Mouse (Mus musculus) kidney, postnatal 0 days (tissue): ENCODE data around the gene Fgr. TPM values are rescaled to one million over a fixed set of nuclear protein-coding genes. Genes with fewer than 3 reads are reported as not detected.
"Not testable (repeated sequence)": the region's sequence is repeated elsewhere in the genome, so short reads cannot be mapped to it uniquely, and the experiment has no call there.

ENCODE experiments used
- ATAC-seq: fragments of 200-750 bp; cut with Nextera tagmentation; replicated peaks from 2 replicates; pipeline ENCODE4 v1.8.0; 2017; ENCODE audit warnings: low read depth, moderate number of reproducible peaks, moderate TSS enrichment, moderate library complexity; ENCODE audit not compliant: low FRiP score
- DNase-seq: peaks from one replicate; pipeline ENCODE4 v3.0.0-alpha.2; 2016; ENCODE audit warnings: low spot score
- H3K27ac ChIP-seq: fragments of 300-500 bp; sonication (generic); 2 replicates; pipeline ENCODE4 v1.5.1; 2014; ENCODE audit warnings: mild to moderate bottlenecking
- H3K27me3 ChIP-seq: fragments of 300-500 bp; sonication (generic); 2 replicates; pipeline ENCODE4 v1.6.1; 2014; ENCODE audit warnings: low read length, mixed read lengths; ENCODE audit not compliant: insufficient read depth
- H3K36me3 ChIP-seq: fragments of 300-500 bp; sonication (generic); 2 replicates; pipeline ENCODE4 v1.6.1; 2014; ENCODE audit warnings: low read length, mixed read lengths; ENCODE audit not compliant: insufficient read depth
- H3K4me1 ChIP-seq: fragments of 300-500 bp; sonication (generic); replicated peaks from 2 replicates; pipeline ENCODE4 v1.6.1; 2014; ENCODE audit warnings: antibody characterized with exemption, low read length, mixed read lengths; ENCODE audit not compliant: insufficient read depth
- H3K4me2 ChIP-seq: fragments of 300-500 bp; sonication (generic); 2 replicates; pipeline ENCODE4 v1.6.1; 2014; ENCODE audit warnings: mild to moderate bottlenecking, low read length, moderate library complexity, mixed read lengths
- H3K4me3 ChIP-seq: fragments of 300-500 bp; sonication (generic); replicated peaks from 2 replicates; pipeline ENCODE4 v1.5.1; 2014; ENCODE audit warnings: low read depth, low read length
- H3K9ac ChIP-seq: fragments of 300-500 bp; sonication (generic); 2 replicates; pipeline ENCODE4 v1.6.1; 2014; ENCODE audit warnings: low read depth, low read length
- H3K9me3 ChIP-seq: fragments of 300-500 bp; sonication (generic); replicated peaks from 2 replicates; pipeline ENCODE4 v1.6.1; 2016; ENCODE audit warnings: low read length, inconsistent platforms, mixed read lengths
- CTCF ChIP-seq: IDR thresholded peaks from 2 replicates; pipeline ENCODE4 v1.5.1; 2016; ENCODE audit warnings: antibody characterized with exemption, low read depth, mild to moderate bottlenecking, moderate library complexity
- WGBS: fragments of 180-500 bp; shearing (Covaris S2); extraction: QIAGEN DNeasy Blood & Tissue Kit; methylation state at CpG from one replicate; pipeline ENCODE4 v1.1.7; 2014; 5-methylcytosine and 5-hydroxymethylcytosine counted together
- polyA plus RNA-seq: library from polyadenylated mRNA; unstranded; fragments of >200 nt; fragmentation: Nextera tagmentation; extraction: Ambion mirVana; gene quantifications from 2 replicates; pipeline ENCODE4 v1.2.1, GENCODE M21; 2015

The Fgr gene
- 0.47 and 0.51 TPM in 2 replicates for polyA plus RNA-seq

GRCm38 (mm10) chr4:132973814-132974398, at the start of gene Fgr:
Gene Fgr, plus strand, starts transcription at chr4:132974095.
- ATAC-seq = no peak
- TF ChIP-seq CTCF = no peak

GRCm38 (mm10) chr4:132926520-132926919, 47.4 kb upstream of the Fgr start:
- not testable (repeated sequence) for H3K4me2 ChIP-seq, ATAC-seq, H3K9me3 ChIP-seq, H3K36me3 ChIP-seq, H3K4me3 ChIP-seq, H3K4me1 ChIP-seq, DNase-seq, H3K27me3 ChIP-seq, H3K9ac ChIP-seq, H3K27ac ChIP-seq
- 62% methylated on average over 2 of the region's 2 CpGs for WGBS

More at GRCm38 (mm10) chr4:132973814-132974398, at the start of gene Fgr:
- Histone ChIP-seq H3K27ac (no peak within 1 kb of the TSS), H3K4me1 (peaks cover 28% of the 10 kb centered on the region), H3K9me3 (no peaks in the 10 kb centered on the region), H3K27me3 (no peaks in the 10 kb centered on the region), H3K4me3 (peak within 1 kb of the TSS; percentile 5; the same call in 1 of the 2 replicates), H3K36me3 (no peaks in the 10 kb centered on the region), H3K4me2 (peak within 1 kb of the TSS; percentile 43), H3K9ac (no peak within 1 kb of the TSS)
- no peak for DNase-seq
- WGBS = 12% methylated on average over 20 of the region's 21 CpGs

GRCm38 (mm10) chr4:132930784-132931183, 43.1 kb upstream of the Fgr start:
- WGBS = 11% methylated on average over 8 of the region's 8 CpGs
- ATAC-seq = no peak
- H3K27me3 ChIP-seq = no peaks in the 10 kb centered on the region
- no peak overlapping the region for H3K9ac ChIP-seq
- H3K9me3 ChIP-seq = no peaks in the 10 kb centered on the region
- H3K4me3 ChIP-seq = no peak overlapping the region
- H3K4me2 ChIP-seq = no peak overlapping the region
- peak; percentile 81 for TF ChIP-seq CTCF
- DNase-seq = peak; percentile 75
- H3K4me1 ChIP-seq = no peaks in the 10 kb centered on the region
- no peak overlapping the region for H3K27ac ChIP-seq
- H3K36me3 ChIP-seq = no peaks in the 10 kb centered on the region

GRCm38 (mm10) chr4:132932752-132933404, 41.0 kb upstream of the Fgr start:
- no peak for TF ChIP-seq CTCF
- H3K36me3 ChIP-seq = no peaks in the 10 kb centered on the region
- no peaks in the 10 kb centered on the region for H3K9me3 ChIP-seq
- H3K9ac ChIP-seq = no peak overlapping the region
- no peak overlapping the region for H3K4me3 ChIP-seq
- no peaks in the 10 kb centered on the region for H3K4me1 ChIP-seq
- no peak overlapping the region for H3K27ac ChIP-seq
- ATAC-seq (no peak), DNase-seq (no peak)
- no peaks in the 10 kb centered on the region for H3K27me3 ChIP-seq
- no peak overlapping the region for H3K4me2 ChIP-seq
- WGBS = 83% methylated on average over 4 of the region's 4 CpGs

GRCm38 (mm10) chr4:132934639-132935038, 39.3 kb upstream of the Fgr start:
- TF ChIP-seq CTCF = no peak
- H3K27ac ChIP-seq = no peak overlapping the region
- H3K36me3 ChIP-seq = no peaks in the 10 kb centered on the region
- no peaks in the 10 kb centered on the region for H3K9me3 ChIP-seq
- no peaks in the 10 kb centered on the region for H3K27me3 ChIP-seq
- H3K4me1 ChIP-seq = no peaks in the 10 kb centered on the region
- 20% methylated on average over 7 of the region's 7 CpGs for WGBS
- DNase-seq = no peak
- no peak for ATAC-seq
- H3K9ac ChIP-seq = peak overlapping the region; percentile 14; the same call in 1 of the 2 replicates
- H3K4me3 ChIP-seq = no peak overlapping the region
- H3K4me2 ChIP-seq = no peak overlapping the region

- no peaks in the 10 kb centered on the region for H3K4me1 ChIP-seq
- no peaks in the 10 kb centered on the region for H3K9me3 ChIP-seq
- H3K4me2 ChIP-seq = no peak overlapping the region
- H3K27ac ChIP-seq = peak overlapping the region; percentile 15
- no peak for TF ChIP-seq CTCF
- no peak overlapping the region for H3K9ac ChIP-seq
- no peak overlapping the region for H3K4me3 ChIP-seq
- ATAC-seq (no peak), DNase-seq (peak; percentile 56)
- no peaks in the 10 kb centered on the region for H3K36me3 ChIP-seq
- 30% methylated on average over 12 of the region's 12 CpGs for WGBS
- no peaks in the 10 kb centered on the region for H3K27me3 ChIP-seq
Measured at GRCm38 (mm10) chr4:132938181-132938941, 35.5 kb upstream of the Fgr start.
